Mouse (Mus musculus) embryonic facial prominence, embryonic 14.5 days (tissue): ENCODE data around the gene Rxra. TPM values are rescaled to one million over a fixed set of nuclear protein-coding genes. Genes with fewer than 3 reads are reported as not detected.

ENCODE experiments used
- ATAC-seq: fragments of 200-750 bp; cut with Nextera tagmentation; 2 replicates; pipeline ENCODE4 v1.8.0; 2017; ENCODE audit warnings: low read depth, moderate number of reproducible peaks, moderate TSS enrichment
- DNase-seq: peaks from one replicate; pipeline ENCODE4 v3.0.0-alpha.2; 2015; ENCODE audit warnings: low spot score
- H3K27ac ChIP-seq: fragments of 300-500 bp; sonication (generic); replicated peaks from 2 replicates; pipeline ENCODE4 v1.5.1; 2014; ENCODE audit warnings: low read depth, mild to moderate bottlenecking, low read length, moderate library complexity
- H3K27me3 ChIP-seq: fragments of 300-500 bp; sonication (generic); replicated peaks from 2 replicates; pipeline ENCODE4 v1.6.1; 2014; ENCODE audit warnings: low read length; ENCODE audit not compliant: control insufficient read depth, insufficient read depth
- H3K36me3 ChIP-seq: fragments of 300-500 bp; sonication (generic); 2 replicates; pipeline ENCODE4 v1.6.1; 2014; ENCODE audit warnings: low read length, mixed read lengths; ENCODE audit not compliant: control insufficient read depth, insufficient read depth
- H3K4me1 ChIP-seq: fragments of 300-500 bp; sonication (generic); 2 replicates; pipeline ENCODE4 v1.6.1; 2014; ENCODE audit warnings: antibody characterized with exemption, low read length; ENCODE audit not compliant: control insufficient read depth, insufficient read depth
- H3K4me2 ChIP-seq: fragments of 300-500 bp; sonication (generic); 2 replicates; pipeline ENCODE4 v1.6.1; 2014; ENCODE audit warnings: low read depth, mild to moderate bottlenecking, low read length, moderate library complexity, mixed read lengths
- H3K4me3 ChIP-seq: fragments of 300-500 bp; sonication (generic); 2 replicates; pipeline ENCODE4 v1.5.1; 2014; ENCODE audit warnings: low read depth, mild to moderate bottlenecking, low read length
- H3K9ac ChIP-seq: fragments of 300-500 bp; sonication (generic); 2 replicates; pipeline ENCODE4 v1.6.1; 2014; ENCODE audit warnings: low read depth, mild to moderate bottlenecking, low read length, moderate library complexity, mixed read lengths
- H3K9me3 ChIP-seq: fragments of 300-500 bp; sonication (generic); 2 replicates; pipeline ENCODE4 v1.6.1; 2016; ENCODE audit warnings: low read length; ENCODE audit not compliant: control insufficient read depth
- WGBS: fragments of 180-500 bp; shearing (Covaris S2); extraction: QIAGEN DNeasy Blood & Tissue Kit; methylation state at CpG from one replicate; pipeline ENCODE4 v1.1.7; 2014; 5-methylcytosine and 5-hydroxymethylcytosine counted together
- polyA plus RNA-seq: library from polyadenylated mRNA; unstranded; fragments of >200 nt; fragmentation: Nextera tagmentation; extraction: Ambion mirVana; gene quantifications from 2 replicates; pipeline ENCODE4 v1.2.1, GENCODE M21; 2014

Gene Rxra
- polyA plus RNA-seq, 1 experiment from 2014 or later = 11.5 TPM

DNA sequence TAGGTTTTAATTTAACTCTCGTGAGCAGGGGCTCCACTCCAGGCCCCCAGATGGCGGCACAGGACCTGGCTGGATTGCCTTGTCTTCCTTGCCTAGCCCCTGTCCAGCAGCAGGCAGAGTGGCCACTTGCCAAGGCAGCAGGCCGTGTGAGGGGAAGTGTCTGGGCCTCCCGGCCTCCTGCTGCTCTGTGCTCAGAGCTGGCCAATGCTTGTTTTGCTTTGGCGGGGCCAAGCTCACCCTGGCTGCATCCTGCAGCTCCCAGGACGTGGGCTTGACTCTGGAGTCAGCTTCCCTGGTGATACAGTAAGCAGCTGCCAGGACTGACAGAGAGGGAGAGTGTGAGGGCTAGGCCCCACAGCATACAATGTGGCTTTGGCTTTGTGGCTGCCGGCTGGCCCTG is 23.3 kb downstream of the Rxra start:
- Histone ChIP-seq H3K4me2 (peak overlapping the region; percentile 5; the same call in 1 of the 2 replicates), H3K9ac (no peak overlapping the region; the same call in 1 of the 2 replicates)
- peak; percentile 59 for ATAC-seq

DNA sequence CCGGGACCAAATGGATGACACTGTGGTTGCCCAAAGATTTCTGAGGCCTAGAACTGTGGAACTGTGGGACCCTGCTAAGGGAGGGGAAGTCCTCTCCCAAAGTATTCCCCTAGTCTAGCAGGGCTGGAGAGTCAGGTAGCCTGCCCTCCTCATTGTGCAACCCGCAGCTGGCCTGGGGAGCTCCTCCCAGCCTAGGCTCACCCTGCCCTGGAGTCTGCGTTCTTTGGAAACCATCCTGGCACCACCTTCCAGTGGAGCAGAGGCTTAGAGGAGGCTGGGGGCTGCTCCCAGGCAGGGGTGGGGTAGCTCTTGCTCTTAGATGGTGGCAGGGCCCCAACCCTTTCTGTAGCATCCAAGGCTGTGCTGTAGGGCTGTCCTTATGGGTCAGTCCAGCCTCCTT is 26.0 kb downstream of the Rxra start:
- peaks cover 60% of the 10 kb centered on the region for H3K4me1 ChIP-seq

More for the DNA sequence above, 23.3 kb downstream of the Rxra start:
- DNase-seq = peak; percentile 86
- WGBS = 16% methylated on average over 6 of the region's 7 CpGs
- Histone ChIP-seq H3K27ac (peak overlapping the region; percentile 66), H3K4me3 (no peak overlapping the region), H3K27me3 (no peaks in the 10 kb centered on the region), H3K36me3 (no peaks in the 10 kb centered on the region), H3K4me1 (peaks cover 57% of the 10 kb centered on the region), H3K9me3 (no peaks in the 10 kb centered on the region)

DNA sequence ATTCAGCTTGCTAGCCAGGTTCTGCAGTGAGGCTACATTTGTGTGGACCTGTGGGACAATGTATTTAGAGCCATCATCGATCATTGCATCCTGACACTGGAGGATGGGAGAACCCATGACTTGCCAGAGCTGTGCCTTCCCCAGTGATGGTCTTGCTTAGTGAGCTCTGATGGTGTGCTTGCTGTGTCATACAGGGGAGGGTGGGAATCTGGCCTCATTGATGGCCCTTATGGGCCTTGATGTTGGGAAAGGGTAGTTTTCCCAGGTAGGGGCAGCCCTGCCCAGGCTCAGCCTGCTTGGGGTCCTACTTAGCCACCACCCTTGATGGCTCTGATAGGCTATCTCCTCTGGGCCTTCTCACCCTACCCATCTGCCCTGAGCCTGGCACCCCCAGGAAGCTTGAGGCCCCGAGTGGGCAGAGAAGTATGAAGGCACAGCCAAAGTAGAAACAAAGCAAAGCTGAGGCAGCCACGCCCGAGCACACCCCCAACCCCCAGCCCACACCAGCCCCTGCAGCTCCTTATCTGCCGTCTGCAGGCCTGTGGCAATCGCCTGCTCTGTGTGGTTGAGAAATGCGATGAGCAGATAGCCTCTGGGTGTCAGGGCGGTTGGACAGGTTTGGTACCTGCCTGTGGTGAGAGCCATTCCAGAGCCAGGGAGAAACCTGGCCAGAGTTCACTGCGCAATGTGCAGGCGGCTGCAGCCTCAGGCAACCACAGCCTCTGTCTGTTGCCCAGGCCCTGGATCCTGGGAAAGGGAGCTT is 26.8 kb downstream of the Rxra start:
- Histone ChIP-seq H3K36me3 (0 out of 2 replicates have a peak, but pooled peaks cover under 1% of the 10 kb centered on the region), H3K9ac (no peak overlapping the region), H3K27ac (0 out of 2 replicates have a peak overlapping the region, but pooled peaks have one; percentile 2), H3K4me3 (no peak overlapping the region), H3K4me2 (no peak overlapping the region), H3K9me3 (no peaks in the 10 kb centered on the region), H3K4me1 (peaks cover 59% of the 10 kb centered on the region), H3K27me3 (no peaks in the 10 kb centered on the region)
- 66% methylated on average over 10 of the region's 10 CpGs for WGBS
- peak; percentile 58 for DNase-seq
- ATAC-seq = 0 out of 2 replicates have a peak, but pooled peaks have one; percentile 24

More for the DNA sequence above, 26.0 kb downstream of the Rxra start:
- WGBS = 69% methylated on average over 2 of the region's 3 CpGs
- no peak overlapping the region for H3K27ac ChIP-seq
- H3K9ac ChIP-seq = no peak overlapping the region
- ATAC-seq (no peak), DNase-seq (no peak)
- H3K9me3 ChIP-seq = no peaks in the 10 kb centered on the region
- H3K36me3 ChIP-seq = no peaks in the 10 kb centered on the region
- H3K27me3 ChIP-seq = no peaks in the 10 kb centered on the region
- no peak overlapping the region for H3K4me3 ChIP-seq
- H3K4me2 ChIP-seq = no peak overlapping the region

DNA sequence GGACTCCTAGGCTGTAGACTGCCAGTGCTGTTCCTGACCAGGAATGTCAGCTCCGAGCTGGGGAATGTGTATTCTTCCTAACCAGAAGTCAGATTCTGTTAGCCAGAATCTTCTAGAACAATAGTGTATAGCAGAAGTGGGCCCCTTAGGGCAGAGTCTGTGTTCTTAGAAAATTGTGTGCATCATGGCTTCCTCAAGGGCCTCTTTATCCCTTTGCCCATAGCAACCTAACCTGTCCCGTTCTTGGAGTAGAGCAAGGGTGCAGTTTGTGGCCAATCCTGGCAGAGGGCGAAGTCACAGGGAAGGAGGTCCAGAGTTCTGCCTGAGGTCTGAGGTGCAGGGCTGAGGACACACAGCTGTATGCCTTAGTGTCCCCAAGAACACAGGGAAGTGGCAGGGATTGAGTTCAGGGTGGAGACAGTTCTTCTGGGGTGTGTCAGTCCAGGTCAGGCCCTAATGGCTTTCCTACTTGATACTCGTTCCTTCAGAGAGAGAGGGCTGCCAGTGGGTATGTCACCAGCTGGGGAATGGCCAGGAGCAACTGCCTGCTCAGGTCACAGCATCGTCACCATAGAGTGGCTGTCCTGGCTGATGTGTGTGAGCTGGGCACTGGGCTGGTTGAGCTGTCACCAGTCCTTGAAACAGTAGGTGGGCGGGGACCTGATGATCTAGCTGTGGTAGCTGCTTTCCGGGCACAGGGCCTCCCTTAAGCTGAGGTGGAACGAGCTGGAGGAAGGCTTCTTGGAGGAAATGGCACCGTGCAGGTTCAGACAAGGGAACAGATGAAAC is 27.8 kb downstream of the Rxra start:
- Histone ChIP-seq H3K4me2 (no peak overlapping the region), H3K4me1 (peaks cover 51% of the 10 kb centered on the region), H3K9ac (no peak overlapping the region), H3K9me3 (no peaks in the 10 kb centered on the region), H3K27me3 (no peaks in the 10 kb centered on the region), H3K27ac (no peak overlapping the region), H3K36me3 (0 out of 2 replicates have a peak, but pooled peaks cover 5% of the 10 kb centered on the region), H3K4me3 (no peak overlapping the region)
- WGBS = 56% methylated on average over 9 of the region's 9 CpGs
- no peak for ATAC-seq
- no peak for DNase-seq

DNA sequence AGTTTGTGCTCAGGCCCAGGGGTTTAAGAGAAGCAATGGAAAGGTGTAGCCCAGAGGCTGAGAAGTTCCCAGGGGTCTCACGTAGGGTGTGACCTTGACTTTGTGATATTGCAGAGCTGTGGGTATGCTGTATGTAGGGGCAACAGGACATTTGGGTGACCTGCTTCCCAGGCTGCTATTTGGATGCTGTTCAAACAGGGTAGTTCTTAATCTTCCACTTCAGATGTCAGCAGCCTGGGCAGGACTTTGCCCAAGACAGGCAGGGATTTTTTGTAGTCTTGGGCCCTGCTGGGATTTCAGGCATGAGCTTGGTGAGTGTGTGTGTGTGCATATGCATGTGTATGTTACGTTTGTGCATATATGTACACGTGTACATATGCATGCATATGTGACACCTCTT is 28.4 kb downstream of the Rxra start:
- Histone ChIP-seq H3K9ac (no peak overlapping the region), H3K27ac (no peak overlapping the region), H3K36me3 (0 out of 2 replicates have a peak, but pooled peaks cover 5% of the 10 kb centered on the region), H3K4me2 (no peak overlapping the region), H3K9me3 (no peaks in the 10 kb centered on the region), H3K27me3 (no peaks in the 10 kb centered on the region), H3K4me3 (no peak overlapping the region), H3K4me1 (peaks cover 49% of the 10 kb centered on the region)
- ATAC-seq = no peak
- no peak for DNase-seq
- WGBS = 88% methylated on average over 3 of the region's 3 CpGs

DNA sequence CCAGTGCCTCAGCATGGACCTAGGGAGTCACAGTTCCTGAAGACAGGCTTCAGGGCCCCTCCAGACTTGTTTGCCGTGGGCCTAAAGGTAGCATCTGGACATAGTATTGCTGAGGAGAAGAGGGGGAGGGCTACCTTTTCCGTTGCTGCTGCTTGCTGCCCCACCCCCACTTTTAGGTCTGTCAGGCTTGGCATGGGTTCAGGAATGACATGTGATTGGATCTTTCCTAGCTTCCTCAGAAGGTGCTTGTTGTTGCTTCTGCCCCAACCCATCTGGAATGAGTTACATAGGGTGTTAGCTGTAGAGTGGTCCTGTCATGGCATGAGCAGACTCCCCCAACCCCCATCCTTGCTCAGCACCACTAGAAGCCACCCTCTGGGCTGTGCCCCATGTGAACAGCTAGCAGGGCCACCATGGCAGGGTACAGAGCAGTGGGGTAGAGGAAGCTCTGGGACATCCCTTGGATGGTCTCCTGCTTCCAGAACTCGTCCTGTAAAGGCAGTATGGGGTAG is 34.7 kb downstream of the Rxra start:
- 11% methylated on average over 3 of the region's 3 CpGs for WGBS
- DNase-seq = peak; percentile 78

DNA sequence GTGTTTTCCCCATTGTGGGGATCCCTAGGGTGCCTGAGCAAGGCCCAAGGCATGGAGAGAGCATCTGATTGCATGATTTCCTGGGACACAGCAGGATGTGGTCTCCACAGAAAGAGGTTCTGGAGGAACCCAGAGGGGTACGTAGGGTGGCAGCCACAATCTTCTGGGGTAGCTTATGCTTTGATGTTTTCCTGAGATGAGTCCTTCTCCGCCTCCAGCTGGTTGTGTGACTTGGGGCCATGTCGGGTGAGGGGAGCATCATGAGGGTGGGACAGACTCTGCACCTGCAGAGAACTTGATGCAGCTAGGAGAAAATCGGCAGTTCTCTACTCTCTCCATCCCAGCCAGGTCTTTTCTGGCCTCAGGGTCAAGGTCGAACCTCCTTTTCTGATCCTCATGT is 36.4 kb downstream of the Rxra start:
- peaks cover 61% of the 10 kb centered on the region for H3K4me1 ChIP-seq
- H3K9ac ChIP-seq = no peak overlapping the region

More for the DNA sequence above, 34.7 kb downstream of the Rxra start:
- peak; percentile 38 for ATAC-seq
- H3K9ac ChIP-seq = no peak overlapping the region
- no peak overlapping the region for H3K4me2 ChIP-seq
- H3K4me1 ChIP-seq = peaks cover 45% of the 10 kb centered on the region
- 0 out of 2 replicates have a peak overlapping the region, but pooled peaks have one; percentile 40 for H3K27ac ChIP-seq
- H3K36me3 ChIP-seq = 0 out of 2 replicates have a peak, but pooled peaks cover 5% of the 10 kb centered on the region
- no peaks in the 10 kb centered on the region for H3K9me3 ChIP-seq
- no peak overlapping the region for H3K4me3 ChIP-seq
- no peaks in the 10 kb centered on the region for H3K27me3 ChIP-seq

DNA sequence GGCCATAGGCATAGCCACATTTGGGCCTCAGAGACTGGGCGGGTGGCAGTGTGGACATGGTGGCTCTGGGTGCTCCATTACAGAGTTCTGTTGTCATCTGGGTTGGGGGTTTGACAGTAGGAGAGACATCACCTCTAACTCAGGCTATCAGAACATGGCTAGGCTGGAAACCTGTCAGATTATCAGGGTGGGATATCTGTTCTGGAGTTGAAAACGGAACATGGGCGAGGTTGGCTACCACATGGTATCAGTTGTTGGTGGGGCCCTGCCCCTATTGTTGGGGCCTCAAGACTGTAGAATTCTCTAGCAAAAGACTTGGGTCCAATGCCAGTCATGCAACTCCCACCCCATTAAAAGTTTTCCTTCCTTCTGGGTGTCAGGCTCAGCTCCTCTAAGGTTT is 37.1 kb downstream of the Rxra start:
- H3K36me3 ChIP-seq = 0 out of 2 replicates have a peak, but pooled peaks cover 1% of the 10 kb centered on the region
- H3K9ac ChIP-seq = no peak overlapping the region
- H3K27me3 ChIP-seq = no peaks in the 10 kb centered on the region
- no peak overlapping the region for H3K27ac ChIP-seq
- H3K4me1 ChIP-seq = peaks cover 68% of the 10 kb centered on the region
- DNase-seq (no peak), ATAC-seq (no peak)
- H3K4me3 ChIP-seq = no peak overlapping the region
- H3K9me3 ChIP-seq = no peaks in the 10 kb centered on the region
- H3K4me2 ChIP-seq = no peak overlapping the region
- WGBS = 92% methylated on average over 3 of the region's 3 CpGs

More for the DNA sequence above, 36.4 kb downstream of the Rxra start:
- no peak overlapping the region for H3K27ac ChIP-seq
- 85% methylated on average over 5 of the region's 5 CpGs for WGBS
- no peak for ATAC-seq
- no peak overlapping the region for H3K4me3 ChIP-seq
- DNase-seq = no peak
- no peaks in the 10 kb centered on the region for H3K27me3 ChIP-seq
- no peaks in the 10 kb centered on the region for H3K9me3 ChIP-seq
- H3K36me3 ChIP-seq = 0 out of 2 replicates have a peak, but pooled peaks cover 5% of the 10 kb centered on the region
- H3K4me2 ChIP-seq = no peak overlapping the region
